Mouse (Mus musculus) liver, embryonic 14.5 days (tissue): ENCODE results near the gene Pphln1. TPM values are rescaled to one million over a fixed set of nuclear protein-coding genes. Genes with fewer than 3 reads are reported as not detected.
A peak's percentile ranks its signal among the peaks of the same experiment; 100 is the strongest.

Experiments
- ATAC-seq: fragments of 200-750 bp; cut with Nextera tagmentation; 2 replicates; pipeline ENCODE4 v1.8.0; 2017; ENCODE audit warnings: moderate number of reproducible peaks, mild to moderate bottlenecking, moderate library complexity; ENCODE audit not compliant: insufficient read depth
- DNase-seq, 3 experiments: peaks; one replicate each; pipeline ENCODE4 v3.0.0-alpha.2; 2012 to 2013; ENCODE audit warnings: low read depth in 3 of 3, low spot score in 3 of 3
- H3K27ac ChIP-seq: fragments of 300-500 bp; sonication (generic); 2 replicates; pipeline ENCODE4 v1.5.1; 2014; ENCODE audit warnings: moderate library complexity, mild to moderate bottlenecking, control low read depth, inconsistent platforms
- H3K27me3 ChIP-seq: fragments of 300-500 bp; sonication (generic); 2 replicates; pipeline ENCODE4 v1.6.1; 2014; ENCODE audit warnings: mild to moderate bottlenecking, low read length, moderate library complexity; ENCODE audit not compliant: control insufficient read depth, insufficient read depth
- H3K36me3 ChIP-seq: fragments of 300-500 bp; sonication (generic); replicated peaks from 2 replicates; pipeline ENCODE4 v1.6.1; 2014; ENCODE audit warnings: low read depth; ENCODE audit not compliant: control insufficient read depth, insufficient read depth
- H3K4me1 ChIP-seq, 2 experiments: fragments of 200-500 bp in 1 of 2; fragments of 300-500 bp in 1 of 2; sonication (generic) in 1 of 2; replicated peaks; 2 replicates each; pipeline ENCODE4 v1.6.1; 2012 to 2014; ENCODE audit warnings: antibody characterized with exemption in 1 of 2, inconsistent platforms in 1 of 2, low read length in 1 of 2; ENCODE audit not compliant: control insufficient read depth in 2 of 2, insufficient read depth in 2 of 2
- H3K4me2 ChIP-seq: fragments of 300-500 bp; sonication (generic); 2 replicates; pipeline ENCODE4 v1.6.1; 2014; ENCODE audit warnings: low read depth, mild to moderate bottlenecking, control low read depth, moderate library complexity
- H3K4me3 ChIP-seq, 2 experiments: fragments of 200-500 bp in 1 of 2; fragments of 300-500 bp in 1 of 2; sonication (generic) in 1 of 2; 2 replicates each; pipeline ENCODE4 v1.5.1; 2012 to 2014; ENCODE audit warnings: low read depth in 2 of 2, low read length in 2 of 2, mild to moderate bottlenecking in 2 of 2, control low read depth in 1 of 2, inconsistent platforms in 1 of 2, moderate library complexity in 1 of 2; ENCODE audit not compliant: insufficient read depth in 1 of 2
- H3K9ac ChIP-seq: fragments of 300-500 bp; sonication (generic); replicated peaks from 2 replicates; pipeline ENCODE4 v1.6.1; 2014; ENCODE audit warnings: mild to moderate bottlenecking, control low read depth, moderate library complexity
- H3K9me3 ChIP-seq: fragments of 300-500 bp; sonication (generic); 2 replicates; pipeline ENCODE4 v1.6.1; 2016; ENCODE audit warnings: low read length, mixed read lengths; ENCODE audit not compliant: control insufficient read depth
- CTCF ChIP-seq: IDR thresholded peaks from 2 replicates; pipeline ENCODE4 v1.5.1; 2016; ENCODE audit warnings: antibody characterized with exemption, low read depth, control low read depth
- EP300 ChIP-seq: IDR thresholded peaks from 2 replicates; pipeline ENCODE4 v1.6.1; 2016; ENCODE audit warnings: antibody characterized with exemption, low read depth
- WGBS: fragments of 180-500 bp; shearing (Covaris S2); extraction: QIAGEN DNeasy Blood & Tissue Kit; methylation state at CpG from one replicate; pipeline ENCODE4 v1.1.7; 2014; ENCODE audit not compliant: insufficient replicate concordance; 5-methylcytosine and 5-hydroxymethylcytosine counted together
- polyA plus RNA-seq, 2 experiments: library from polyadenylated mRNA; depleted of rRNA in 1 of 2; stranded (reverse) in 1 of 2; unstranded in 1 of 2; fragments of >200 nt; fragmentation: Nextera tagmentation in 1 of 2; extraction: Ambion mirVana in 1 of 2; gene quantifications; 2 replicates each; pipeline versions ENCODE4 v1.2.1 to v1.2.3; 2012 to 2014

The Pphln1 gene
- polyA plus RNA-seq, 2 experiments, result 9.6 to 9.7 TPM

DNA sequence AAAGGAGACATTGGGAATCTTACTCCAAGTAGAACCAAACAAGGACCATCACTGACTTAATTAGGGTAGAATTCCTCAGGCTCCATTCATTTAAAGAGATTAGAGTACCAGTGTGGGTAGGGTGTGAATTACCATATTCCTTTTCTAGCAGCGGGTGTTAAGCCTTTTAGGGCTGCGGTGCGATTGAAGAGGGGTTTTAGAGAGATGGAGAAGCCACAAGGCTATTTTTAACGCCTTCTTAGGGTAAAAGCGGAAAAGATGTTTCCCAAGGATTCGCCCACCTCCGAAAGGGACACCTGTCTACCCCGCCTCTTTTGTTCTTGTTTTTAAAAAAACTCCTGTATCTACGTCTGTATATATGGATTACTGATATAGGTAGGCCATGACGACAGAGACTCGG is 881 bp upstream of the Pphln1 start:
- Histone ChIP-seq H3K27ac (no peak overlapping the region; the same call in 1 of the 2 replicates), H3K9me3 (no peaks in the 10 kb centered on the region), H3K4me1 (peaks cover 18 to 19% of the 10 kb centered on the region in 2 experiments), H3K9ac (peak overlapping the region; percentile 97), H3K27me3 (no peaks in the 10 kb centered on the region), H3K4me3 (peak overlapping the region; percentile 95 to 98), H3K4me2 (peak overlapping the region; percentile 82), H3K36me3 (peaks cover 11% of the 10 kb centered on the region)
- ATAC-seq (no peak), DNase-seq (no peak)
- 2% methylated on average over 11 of the region's 11 CpGs for WGBS
- TF ChIP-seq EP300, result no peak
- no peak for TF ChIP-seq CTCF

DNA sequence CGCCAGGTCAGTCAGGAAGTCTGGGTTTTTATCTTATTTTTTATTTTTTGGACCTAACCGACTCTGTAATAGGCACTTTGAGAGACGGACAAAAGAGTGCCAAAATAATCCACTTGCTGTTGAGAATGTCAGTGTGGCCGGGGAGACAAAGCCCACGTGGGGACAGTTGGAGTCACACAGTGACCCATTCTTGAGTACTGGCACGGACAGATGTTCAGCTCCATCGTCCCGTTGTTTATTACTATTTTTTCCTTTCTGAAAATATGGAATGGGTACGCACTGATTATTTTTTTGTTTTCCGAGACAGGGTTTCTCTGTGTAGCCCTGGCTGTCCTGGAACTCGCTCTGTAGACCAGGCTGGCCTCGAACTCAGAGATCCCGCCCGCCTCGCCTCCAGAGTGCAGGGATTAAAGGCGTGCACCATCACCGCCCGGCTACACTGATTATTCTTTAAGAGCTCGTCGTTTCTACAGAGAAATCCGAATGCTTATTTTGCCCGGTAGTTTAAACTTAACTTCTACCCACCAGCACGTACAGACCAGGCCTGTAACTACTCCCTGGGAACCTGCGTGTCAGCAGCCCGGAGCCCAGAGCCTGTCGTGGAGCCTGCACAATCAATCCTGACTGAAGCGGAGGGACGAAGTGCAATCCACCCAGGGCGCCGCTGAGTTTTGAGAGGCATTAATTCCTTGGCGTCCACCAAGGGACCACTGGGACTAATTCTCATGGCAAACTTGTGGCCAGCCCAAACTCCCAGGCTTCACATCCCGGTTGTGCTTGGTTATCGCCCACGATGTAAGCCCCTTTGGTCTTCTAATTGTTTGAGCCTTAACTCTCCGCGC is 770 bp downstream of the Pphln1 start:
- TF ChIP-seq CTCF, result no peak
- TF ChIP-seq EP300, result no peak
- Histone ChIP-seq H3K9ac (peak overlapping the region; percentile 97), H3K4me1 (peaks cover 18 to 19% of the 10 kb centered on the region in 2 experiments), H3K4me3 (peak overlapping the region; percentile 95 to 98), H3K27me3 (no peaks in the 10 kb centered on the region), H3K4me2 (peak overlapping the region; percentile 82), H3K27ac (peak overlapping the region; percentile 83), H3K9me3 (no peaks in the 10 kb centered on the region), H3K36me3 (peaks cover 7% of the 10 kb centered on the region)
- DNase-seq, result peak in 1 of 3 experiments; percentile 17
- 4% methylated on average over 36 of the region's 36 CpGs for WGBS
- peak; percentile 30 for ATAC-seq

DNA sequence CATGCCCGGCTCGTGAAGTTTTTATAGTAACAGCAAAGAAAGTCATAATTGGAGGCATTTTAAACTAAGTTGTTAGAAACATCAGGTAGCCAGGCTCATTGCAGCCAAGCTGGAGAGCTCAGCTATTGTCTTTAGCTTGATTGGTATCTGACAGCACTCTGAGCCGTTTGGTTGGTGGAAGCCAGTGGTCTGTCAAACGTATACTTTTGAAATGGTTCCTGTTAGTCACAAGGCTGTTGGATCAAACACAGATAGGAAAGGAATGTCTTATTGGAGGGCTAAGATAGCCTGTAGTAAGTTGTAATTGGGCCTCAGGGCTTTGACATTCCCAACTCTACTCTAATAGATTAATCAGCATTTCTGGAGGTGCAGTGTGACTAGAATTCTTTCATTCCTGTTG is 3.3 kb downstream of the Pphln1 start:
- no peak for ATAC-seq
- H3K4me2 ChIP-seq, result peak overlapping the region; percentile 18; the same call in 1 of the 2 replicates
- DNase-seq, result no peak
- H3K9me3 ChIP-seq, result no peaks in the 10 kb centered on the region
- H3K4me1 ChIP-seq, result peaks cover 18 to 22% of the 10 kb centered on the region in 2 experiments
- no peaks in the 10 kb centered on the region for H3K27me3 ChIP-seq
- no peaks in the 10 kb centered on the region for H3K36me3 ChIP-seq
- no peak overlapping the region; the same call in 1 of the 2 replicates for H3K9ac ChIP-seq
- TF ChIP-seq CTCF (no peak), EP300 (no peak)
- H3K4me3 ChIP-seq, result no peak overlapping the region
- H3K27ac ChIP-seq, result no peak overlapping the region
- WGBS, result 43% methylated on average over 4 of the region's 4 CpGs

DNA sequence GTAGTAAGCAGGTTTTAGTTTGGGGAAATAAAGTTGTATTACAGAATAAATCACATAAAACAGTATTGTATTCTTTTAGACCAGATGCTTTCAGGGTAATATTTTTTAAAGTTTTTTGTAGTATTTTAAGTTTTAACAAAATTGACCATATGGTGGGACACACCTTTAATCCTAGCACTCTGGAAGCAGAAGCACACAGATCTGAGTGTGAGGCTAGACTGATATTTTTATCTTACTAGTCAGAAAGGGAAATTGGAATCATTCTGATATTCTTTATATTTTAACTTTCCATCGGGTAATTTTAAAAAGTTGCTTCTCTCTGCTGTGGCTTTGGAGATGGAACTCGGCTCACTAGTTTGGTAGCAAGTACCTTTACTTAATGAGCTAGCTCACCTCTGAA is 4.6 kb downstream of the Pphln1 start:
- no peak overlapping the region for H3K4me3 ChIP-seq
- H3K36me3 ChIP-seq, result no peaks in the 10 kb centered on the region
- H3K27ac ChIP-seq, result no peak overlapping the region
- H3K9ac ChIP-seq, result no peak overlapping the region
- DNase-seq (no peak), ATAC-seq (no peak)
- no peaks in the 10 kb centered on the region for H3K9me3 ChIP-seq
- no peak overlapping the region for H3K4me2 ChIP-seq
- peaks cover 10 to 18% of the 10 kb centered on the region in 2 experiments for H3K4me1 ChIP-seq
- no peaks in the 10 kb centered on the region for H3K27me3 ChIP-seq
- WGBS, result 64% methylated on average over 2 of the region's 2 CpGs
- no peak for TF ChIP-seq EP300
- TF ChIP-seq CTCF, result no peak

DNA sequence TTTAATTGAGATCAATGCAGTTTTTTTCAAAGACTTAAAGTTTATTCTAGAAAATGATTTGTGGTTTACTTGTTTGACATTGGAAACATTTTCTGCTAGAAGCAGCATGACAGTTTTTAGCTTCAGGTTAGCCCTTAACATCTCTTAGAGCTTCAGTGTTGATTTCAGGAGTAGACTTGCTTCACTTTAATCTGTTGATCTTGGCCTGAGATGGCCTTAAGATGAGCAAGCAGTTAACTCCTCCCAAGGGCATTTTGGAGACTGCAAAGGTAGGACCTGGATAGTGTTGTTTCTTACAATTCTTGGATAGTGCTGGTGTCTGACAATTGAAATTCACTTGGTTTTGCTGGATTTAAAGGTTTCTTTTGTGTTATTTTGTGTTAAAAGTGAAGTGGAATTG is 6.7 kb downstream of the Pphln1 start:
- Histone ChIP-seq H3K9me3 (no peaks in the 10 kb centered on the region), H3K27ac (no peak overlapping the region), H3K4me1 (peaks cover 1 to 13% of the 10 kb centered on the region in 2 experiments), H3K36me3 (no peaks in the 10 kb centered on the region), H3K27me3 (no peaks in the 10 kb centered on the region), H3K9ac (no peak overlapping the region), H3K4me2 (no peak overlapping the region), H3K4me3 (no peak overlapping the region)
- TF ChIP-seq CTCF (no peak), EP300 (no peak)
- no peak for DNase-seq
- ATAC-seq, result no peak
